Mouse (Mus musculus) stomach, postnatal 0 days (tissue): ENCODE measurements around the gene Tspan32.

ENCODE experiments used
- CTCF ChIP-seq: IDR thresholded peaks from 2 replicates; pipeline ENCODE4 v1.5.1; 2016; ENCODE audit warnings: antibody characterized with exemption, low read depth, mild to moderate bottlenecking, moderate library complexity
- EP300 ChIP-seq: optimal IDR thresholded peaks from 2 replicates; pipeline ENCODE3; 2016; ENCODE audit warnings: antibody characterized with exemption

DNA sequence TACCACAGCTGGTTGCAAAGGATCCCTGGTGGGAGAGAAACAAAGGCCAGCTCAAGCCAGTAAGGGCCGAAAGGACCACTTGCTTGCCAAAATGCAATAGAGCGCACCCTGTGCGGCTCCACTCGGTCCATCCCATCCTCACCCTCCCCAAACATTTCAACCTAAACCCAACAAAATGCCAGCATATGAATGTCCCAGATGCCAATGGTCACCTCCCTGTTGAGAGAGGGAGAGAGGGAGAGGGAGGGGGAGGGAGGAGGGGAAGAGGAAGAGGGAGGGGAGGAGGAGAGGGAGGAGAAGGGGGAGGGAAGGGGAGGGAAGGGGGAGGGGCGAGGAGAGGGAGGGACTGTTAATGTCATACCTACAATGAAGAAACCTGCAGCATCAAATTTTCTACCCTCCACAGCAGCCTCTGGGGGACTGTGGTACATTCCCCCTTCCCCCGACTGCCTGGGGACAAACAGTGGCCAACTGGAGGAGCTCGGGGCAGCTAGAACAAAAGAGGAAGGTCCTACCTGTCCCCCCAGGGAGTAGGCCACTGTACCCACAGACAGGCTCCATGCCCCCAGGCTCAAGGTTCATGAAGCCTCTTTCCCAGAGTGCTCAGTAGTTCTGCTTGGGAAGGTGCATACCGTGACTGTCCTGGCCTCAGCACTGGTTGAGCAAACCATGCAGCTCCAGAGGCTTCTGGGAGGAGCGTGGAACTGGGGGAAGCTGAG is 11.7 kb downstream of the Tspan32 start:
- TF ChIP-seq CTCF = no peak
- TF ChIP-seq EP300 = no peak
